In the genomic region with DNA sequence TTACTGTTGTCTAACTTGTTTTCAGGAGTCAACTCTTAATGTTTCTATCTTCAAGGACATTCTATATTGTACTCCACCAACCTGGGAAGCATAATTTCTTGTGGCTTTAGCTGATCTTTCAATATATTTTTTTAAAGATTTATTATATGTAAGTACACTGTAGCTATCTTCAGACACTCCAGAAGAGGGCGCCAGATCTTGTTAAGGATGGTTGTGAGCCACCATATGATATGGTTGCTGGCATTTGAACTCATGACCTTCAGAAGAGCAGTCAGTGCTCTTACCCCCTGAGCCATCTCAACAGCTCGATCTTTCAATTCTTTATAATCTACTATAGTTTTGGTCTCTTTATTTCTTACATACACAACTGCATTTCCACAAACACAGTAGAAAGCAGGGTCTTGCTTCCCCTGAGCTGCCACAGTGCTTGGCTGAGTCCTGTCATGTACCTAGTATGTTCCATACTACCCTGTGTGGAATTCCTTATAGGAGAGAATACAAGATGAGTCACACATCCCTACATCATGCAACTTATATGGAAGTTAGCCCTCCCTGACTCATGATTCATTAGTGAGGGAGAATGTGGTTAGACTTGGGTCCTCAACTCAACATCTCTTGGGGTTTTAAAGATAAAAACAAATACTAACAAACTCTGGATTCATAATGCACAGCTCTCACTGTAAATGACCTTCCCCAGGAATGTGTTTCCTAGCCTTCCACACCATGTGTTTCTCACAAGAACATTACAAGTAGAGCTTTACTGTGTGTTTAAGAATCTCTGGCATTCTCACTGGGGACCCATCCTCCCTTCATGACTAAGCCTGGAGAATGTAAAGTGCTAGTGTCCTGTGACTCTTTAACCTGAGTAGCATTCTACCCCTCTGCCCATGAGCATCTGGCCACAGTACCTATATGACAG, we compare ENCODE assay signal across 10 mouse cellular contexts. TPM values are rescaled to one million over a fixed set of nuclear protein-coding genes. Genes with fewer than 3 reads are reported as not detected.
A peak's percentile ranks its signal among the peaks of the same experiment; 100 is the strongest.
DNase-seq lines count a peak whose midpoint lies in the region; TF ChIP-seq lines count a peak whose summit lies in the region.
"Had no signal": no experiment of that assay in that cellular context is flagged by ENCODE, and none has a peak within 500 bp of the region (broad histone marks: within the 10 kb centered on the region; RNA-seq: fewer than 3 reads in every experiment).

No protein-coding gene starts in this region.

- peak; percentile 80 for TF ChIP-seq CTCF in layer of hippocampus, adult 2 months (conservative IDR thresholded peaks at IDR 0.05)
- TF ChIP-seq CTCF in embryonic fibroblast, embryonic 13.5 days (IDR thresholded peaks at IDR 0.05; ENCODE audit: borderline replicate concordance, insufficient read depth, low read length), result no peak

- no peak for DNase-seq in layer of hippocampus, adult 2 months (ENCODE audit: low spot score in 2 of 2)
- DNase-seq in layer of hippocampus, adult 8-10 months (ENCODE audit: low spot score in 2 of 2), result no peak
- peak; percentile 22 for DNase-seq in CD4-positive helper T cell, adult 2 months (ENCODE audit: low read depth, low spot score)
- peak; percentile 19 to 41 for DNase-seq in natural killer cell, adult 2 months (ENCODE audit: low spot score in 2 of 2)
- DNase-seq in embryo, embryonic 9.5 days (ENCODE audit: extremely low spot score), result no peak
- no peak for DNase-seq in adrenal gland, postnatal 25 days
- DNase-seq in cerebellum, postnatal 25 days, result no peak
- DNase-seq: cerebellum, adult 9-11 months; heart, adult 11 months had no signal

- no peak for TF ChIP-seq POLR2A in embryonic fibroblast, embryonic 13.5 days (IDR thresholded peaks at IDR 0.05; ENCODE audit: low read depth, low read length)

- no peak overlapping the region for H3K27ac ChIP-seq in layer of hippocampus, adult 2 months
- peak overlapping the region; percentile 94 for H3K27ac ChIP-seq in embryonic fibroblast, embryonic 13.5 days (ENCODE audit: insufficient read depth, low read length)

- H3K4me1 ChIP-seq in embryonic fibroblast, embryonic 13.5 days (ENCODE audit: control insufficient read depth, insufficient read depth, low read length), result peaks cover 18% of the 10 kb centered on the region

- no peak overlapping the region for H3K4me3 ChIP-seq in layer of hippocampus, adult 2 months
- H3K4me3 ChIP-seq in embryonic fibroblast, embryonic 13.5 days (ENCODE audit: insufficient read depth, low read length), result no peak overlapping the region

RNA-seq across cellular contexts. Expression of a gene that starts 3.0 kb away (rescaled TPM):
- 1 to 10 TPM; 3.1 to 4.1 TPM for total RNA-seq in layer of hippocampus, adult 2 months (2021)
- total RNA-seq in layer of hippocampus, adult 8-10 months (2022), result 1 to 10 TPM; 4.0 to 4.9 (median 4.6) TPM
- 2.9 and 6.0 TPM in 2 replicates for polyA plus RNA-seq in embryonic fibroblast, embryonic 13.5 days (2011; ENCODE audit: insufficient read length, low read depth, missing spikeins)
- 0.90 and 3.3 TPM in 2 replicates for total RNA-seq in adrenal gland, postnatal 25 days (2021)

RNA-seq across cellular contexts. Expression of a gene that starts 33.5 kb away (rescaled TPM):
- 10 to 100 TPM; 87.6 to 94.8 TPM for total RNA-seq in layer of hippocampus, adult 2 months (2021)
- 10 to 100 TPM; 87.1 to 94.7 (median 90.9) TPM for total RNA-seq in layer of hippocampus, adult 8-10 months (2022)
- polyA plus RNA-seq in embryonic fibroblast, embryonic 13.5 days (2011; ENCODE audit: insufficient read length, low read depth, missing spikeins), result 69.4 and 85.8 TPM in 2 replicates
- total RNA-seq in adrenal gland, postnatal 25 days (2021), result 83.3 and 85.7 TPM in 2 replicates

RNA-seq across cellular contexts. Expression of a gene that starts 33.5 kb away (rescaled TPM):
- 1 to 10 TPM; 1.1 to 1.3 TPM for total RNA-seq in layer of hippocampus, adult 2 months (2021)
- total RNA-seq in layer of hippocampus, adult 8-10 months (2022), result 1 to 10 TPM; 1.4 to 6.1 (median 2.7) TPM
- polyA plus RNA-seq in embryonic fibroblast, embryonic 13.5 days (2011; ENCODE audit: insufficient read length, low read depth, missing spikeins), result 0.38 and 0.83 TPM in 2 replicates
- total RNA-seq in adrenal gland, postnatal 25 days (2021), result 2.1 and 2.2 TPM in 2 replicates

Comparison
In these comparisons a context has a peak if more than half of its experiments do, and no peak if none do; other contexts are left out.
1. DNase-seq: peak in CD4-positive helper T cell, adult 2 months (single experiment) and natural killer cell, adult 2 months (2 of 2); none in layer of hippocampus, adult 2 months (0 of 2), layer of hippocampus, adult 8-10 months (0 of 2), embryo, embryonic 9.5 days (single experiment), adrenal gland, postnatal 25 days (single experiment) and cerebellum, postnatal 25 days (0 of 2).